Mouse (Mus musculus) splenic B cell, adult 2 months (primary cell): ENCODE measurements around the gene Herc6.

Experiments used
- DNase-seq: peaks from one replicate; pipeline ENCODE4 v3.0.0-alpha.2; 2011; ENCODE audit warnings: low read depth, low spot score
- H3K27me3 ChIP-seq: 2 replicates; pipeline ENCODE4 v1.6.1; 2012; ENCODE audit warnings: mild to moderate bottlenecking, low read length, moderate library complexity, mixed read lengths; ENCODE audit not compliant: control insufficient read depth, poor library complexity, insufficient read depth, severe bottlenecking
- H3K36me3 ChIP-seq: 2 replicates; pipeline ENCODE4 v1.6.1; 2012; ENCODE audit warnings: mild to moderate bottlenecking, low read length, moderate library complexity, mixed read lengths; ENCODE audit not compliant: control insufficient read depth, poor library complexity, insufficient read depth, severe bottlenecking

Gene Herc6

DNA sequence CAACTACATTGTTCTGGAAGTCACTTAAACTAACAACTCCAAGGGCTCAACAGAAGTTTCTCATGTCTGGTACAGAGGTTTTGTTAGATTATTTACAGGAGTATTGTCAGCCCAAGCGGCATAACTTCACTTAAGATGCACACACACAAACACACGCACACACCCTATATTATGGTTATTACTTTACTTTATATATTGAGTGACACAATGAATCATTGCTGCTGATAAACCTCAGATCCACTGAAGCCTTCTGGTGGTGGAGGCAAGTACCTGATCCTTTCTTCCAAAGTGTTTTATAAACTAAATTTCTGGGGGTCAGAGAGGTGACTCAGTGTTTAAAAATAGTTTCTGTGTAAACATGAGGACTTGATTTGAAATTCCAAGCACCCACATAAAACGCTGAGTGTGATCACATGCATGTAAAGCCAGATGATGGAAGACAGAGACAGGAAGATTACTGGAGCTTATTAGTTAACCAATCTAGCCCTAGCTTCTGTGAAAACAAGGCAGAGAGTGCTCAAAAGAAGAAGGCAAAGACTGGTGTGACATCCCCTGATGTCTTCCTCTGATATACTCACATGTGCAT lies 29.5 kb upstream of the Herc6 start:
- no peak for DNase-seq
- Histone ChIP-seq H3K36me3 (no peaks in the 10 kb centered on the region), H3K27me3 (no peaks in the 10 kb centered on the region)

GRCm38 (mm10) chr6:57557796-57558317 lies 22.9 kb upstream of the Herc6 start:
- no peak for DNase-seq
- Histone ChIP-seq H3K36me3 (no peaks in the 10 kb centered on the region), H3K27me3 (no peaks in the 10 kb centered on the region)

DNA sequence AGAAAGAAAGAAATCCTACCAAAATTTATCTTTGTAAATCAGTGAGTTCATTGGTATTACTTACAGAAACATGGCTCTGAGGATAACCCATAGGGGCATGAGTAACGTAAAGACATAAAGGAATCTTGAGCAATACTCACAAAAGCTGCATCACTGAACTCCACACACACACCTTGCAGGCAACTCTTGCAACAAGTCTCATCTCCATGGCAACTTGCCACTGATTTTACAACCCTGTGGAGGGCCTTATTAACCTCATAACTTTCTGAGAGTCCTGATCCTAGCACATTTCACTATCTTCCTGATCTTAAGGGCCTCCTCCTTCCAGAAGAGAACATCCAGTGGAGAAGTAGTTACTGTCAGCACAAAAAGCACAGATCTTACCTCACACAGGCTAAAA lies 17.3 kb upstream of the Herc6 start:
- DNase-seq, result no peak
- Histone ChIP-seq H3K27me3 (no peaks in the 10 kb centered on the region), H3K36me3 (no peaks in the 10 kb centered on the region)

DNA sequence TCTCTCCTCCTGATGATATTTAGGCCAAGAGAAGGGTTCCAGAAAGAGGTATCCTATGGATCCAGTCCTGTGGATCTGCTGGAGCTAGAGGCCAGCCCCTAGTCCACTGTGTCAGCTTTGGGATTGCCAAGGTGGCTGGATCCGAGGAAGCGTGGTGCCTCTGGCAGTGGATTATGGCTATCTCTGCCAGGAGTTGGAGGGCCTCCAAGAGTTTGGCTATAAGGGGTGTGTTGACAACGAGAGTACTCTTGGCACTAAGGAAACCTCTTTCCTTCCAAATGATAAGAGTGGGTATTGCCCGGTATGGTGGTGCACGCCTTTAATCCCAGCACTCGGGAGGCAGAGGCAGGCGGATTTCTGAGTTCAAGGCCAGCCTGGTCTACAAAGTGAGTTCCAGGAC lies 15.3 kb upstream of the Herc6 start:
- no peaks in the 10 kb centered on the region for H3K36me3 ChIP-seq
- H3K27me3 ChIP-seq, result no peaks in the 10 kb centered on the region
- no peak for DNase-seq

DNA sequence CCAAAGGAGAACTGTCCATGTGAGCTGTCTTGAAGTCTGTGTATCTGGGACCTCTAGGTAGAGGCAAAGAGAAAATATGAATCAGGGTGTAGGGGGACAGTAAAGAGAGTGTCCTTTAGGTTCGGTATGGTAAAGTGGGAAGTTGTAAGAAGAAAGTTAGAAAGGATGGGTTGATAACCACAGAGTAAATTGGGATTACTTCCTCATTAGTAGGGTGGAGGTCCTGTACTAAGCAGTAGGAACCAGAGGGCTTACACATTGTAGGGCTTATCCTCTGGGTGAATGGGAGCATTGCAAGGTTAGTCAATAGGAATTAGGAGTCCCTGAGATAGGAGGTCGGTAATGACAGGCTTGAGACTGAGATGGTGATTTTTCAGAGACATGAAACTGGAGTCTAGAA lies 13.2 kb upstream of the Herc6 start:
- no peaks in the 10 kb centered on the region for H3K27me3 ChIP-seq
- DNase-seq, result no peak
- no peaks in the 10 kb centered on the region for H3K36me3 ChIP-seq

DNA sequence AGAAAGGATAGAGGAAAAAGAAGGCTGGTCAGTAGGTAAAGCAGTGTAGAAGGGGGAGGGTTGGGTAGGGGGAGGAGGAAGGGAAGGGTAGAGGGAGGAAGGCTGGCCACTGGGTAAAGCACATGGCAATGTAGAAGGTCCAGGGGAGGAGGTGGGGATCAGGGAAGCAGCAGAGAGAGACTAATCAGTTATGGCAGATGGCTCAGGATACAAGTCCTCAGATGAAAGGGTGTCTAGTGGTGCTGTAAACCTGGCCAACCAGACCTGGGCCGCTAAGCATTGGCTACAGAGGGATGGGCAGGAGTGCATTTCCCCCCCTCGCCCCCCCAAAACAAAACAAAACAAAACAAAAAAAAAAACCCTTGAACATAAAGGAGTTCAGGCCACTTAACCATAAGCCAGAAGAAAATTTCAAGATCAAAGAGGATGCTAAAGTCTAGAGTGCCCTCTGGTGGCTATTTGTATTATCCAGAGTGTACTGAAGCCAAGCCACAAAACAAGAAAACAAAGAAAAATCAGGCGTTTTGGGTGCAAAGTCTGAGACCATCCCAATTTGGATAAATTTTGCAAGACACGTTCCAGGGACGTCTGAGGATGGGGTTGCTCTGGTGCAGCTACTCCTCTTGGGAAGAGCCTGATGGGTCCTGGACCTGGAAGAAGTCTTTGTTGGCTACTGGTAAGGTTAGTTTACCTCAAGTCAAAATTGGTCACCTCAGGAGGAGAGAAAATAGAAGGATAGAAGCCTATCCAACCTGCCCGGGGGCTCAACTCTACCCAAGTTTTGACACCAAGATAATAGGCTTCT lies 10.4 kb upstream of the Herc6 start:
- peak; percentile 79 for DNase-seq
- no peaks in the 10 kb centered on the region for H3K27me3 ChIP-seq
- H3K36me3 ChIP-seq, result no peaks in the 10 kb centered on the region

DNA sequence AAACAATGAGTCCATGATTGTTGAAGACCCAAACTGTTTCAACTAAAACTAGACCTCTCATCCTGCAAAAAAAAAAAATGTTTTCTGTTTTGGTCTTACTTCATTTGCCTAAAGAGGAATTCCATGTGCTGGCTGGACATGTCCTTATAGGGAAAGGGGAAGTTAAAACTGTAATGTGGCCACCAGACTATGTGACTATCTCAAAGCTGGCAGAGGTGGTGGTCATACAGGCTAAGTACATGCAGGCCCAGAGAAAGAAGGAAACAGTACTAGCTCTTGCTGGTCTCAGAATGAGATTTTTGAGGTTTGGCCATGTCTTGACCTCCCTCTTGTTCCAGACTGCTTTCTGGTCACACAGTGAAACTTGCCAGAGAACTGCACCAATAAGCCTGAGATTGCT lies 9.2 kb upstream of the Herc6 start:
- no peaks in the 10 kb centered on the region for H3K36me3 ChIP-seq
- no peaks in the 10 kb centered on the region for H3K27me3 ChIP-seq
- no peak for DNase-seq

DNA sequence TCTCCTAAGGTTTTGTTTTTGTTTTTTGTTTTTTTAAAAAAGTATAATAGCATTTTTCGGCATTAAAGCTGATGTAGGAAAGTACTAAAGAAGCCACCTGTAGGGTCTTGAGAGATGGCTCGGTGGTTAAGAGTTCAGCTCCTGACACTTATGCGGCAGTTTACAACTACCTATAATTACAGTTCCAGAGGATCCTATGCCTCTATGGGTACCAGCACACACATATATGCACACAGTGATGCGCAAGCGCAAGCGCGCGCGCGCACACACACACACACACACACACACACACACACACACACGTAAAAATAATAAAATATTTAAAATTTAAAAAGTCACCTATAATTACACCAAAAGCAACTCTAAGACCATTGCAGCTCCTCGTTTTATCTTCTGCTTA lies 795 bp downstream of the Herc6 start:
- DNase-seq, result peak; percentile 34
- Histone ChIP-seq H3K27me3 (no peaks in the 10 kb centered on the region), H3K36me3 (no peaks in the 10 kb centered on the region)

DNA sequence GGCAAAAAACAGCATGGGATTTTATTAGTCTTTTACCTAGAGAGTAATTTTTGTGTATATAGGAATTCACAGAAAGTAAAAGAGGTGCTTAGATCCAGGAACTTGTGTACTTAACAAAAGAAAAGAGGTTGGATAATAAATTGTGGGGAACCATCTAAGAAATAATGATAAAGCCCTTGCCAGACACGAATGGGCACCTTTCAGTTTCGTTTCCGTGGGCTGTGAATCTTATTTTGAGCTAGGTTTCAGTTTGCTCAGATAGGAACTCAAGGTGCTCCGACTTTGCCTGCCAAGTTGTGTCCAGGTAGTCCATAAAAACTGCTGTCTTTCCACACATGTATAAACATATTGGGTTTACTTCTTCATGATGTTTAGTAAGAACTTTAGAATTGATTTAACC lies 1.6 kb downstream of the Herc6 start:
- Histone ChIP-seq H3K27me3 (no peaks in the 10 kb centered on the region), H3K36me3 (peaks cover under 1% of the 10 kb centered on the region; the same call in 1 of the 2 replicates)
- peak; percentile 76 for DNase-seq

- DNase-seq, result no peak
These were observed 24.9 kb downstream of the Herc6 start for GRCm38 (mm10) chr6:57605546-57606307.

DNA sequence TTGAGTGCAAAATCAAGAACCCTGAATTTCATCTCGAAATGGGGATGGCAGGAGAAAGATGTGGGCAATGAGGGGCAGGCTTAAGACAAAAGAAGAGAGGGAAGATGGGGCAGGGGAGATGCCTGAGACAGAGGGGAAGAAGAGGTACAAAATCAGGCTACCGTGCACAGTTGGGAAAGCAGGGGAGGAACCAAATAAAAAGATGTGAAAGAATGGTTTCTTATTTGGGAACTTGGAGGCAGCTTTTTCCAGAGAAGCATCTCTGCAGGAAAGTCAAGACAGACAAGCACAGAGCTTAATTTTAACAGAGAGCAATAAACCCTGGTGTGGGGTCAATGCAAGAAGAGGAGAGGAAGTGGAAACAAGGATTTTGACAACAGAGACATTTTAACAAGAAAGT lies 27.2 kb downstream of the Herc6 start:
- no peak for DNase-seq
- Histone ChIP-seq H3K36me3 (peaks cover 8% of the 10 kb centered on the region; the same call in 1 of the 2 replicates), H3K27me3 (no peaks in the 10 kb centered on the region)

More at GRCm38 (mm10) chr6:57605546-57606307, 24.9 kb downstream of the Herc6 start:
- Histone ChIP-seq H3K36me3 (peaks cover 7% of the 10 kb centered on the region; the same call in 1 of the 2 replicates), H3K27me3 (no peaks in the 10 kb centered on the region)

DNA sequence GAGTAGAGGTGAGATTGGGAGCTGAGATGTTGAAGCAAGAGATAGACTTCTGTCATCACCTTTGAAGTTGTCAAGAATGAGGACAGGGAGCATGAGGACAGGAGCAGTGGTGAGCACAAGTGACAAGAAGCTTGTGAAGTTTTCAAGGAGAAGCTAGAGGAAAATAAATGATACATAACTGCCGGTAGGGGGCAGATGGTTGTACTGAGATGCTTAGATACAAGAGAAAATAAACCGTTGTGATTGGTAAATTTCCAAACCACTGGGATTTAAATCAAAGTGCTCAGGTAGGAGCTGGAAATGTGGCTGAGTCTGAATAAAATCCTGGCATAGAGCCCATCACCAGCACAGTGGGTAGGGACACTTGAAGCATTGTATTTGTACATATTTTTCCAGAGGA lies 28.8 kb downstream of the Herc6 start:
- Histone ChIP-seq H3K36me3 (peaks cover 6% of the 10 kb centered on the region; the same call in 1 of the 2 replicates), H3K27me3 (no peaks in the 10 kb centered on the region)
- peak; percentile 37 for DNase-seq

- Histone ChIP-seq H3K36me3 (peaks cover 10% of the 10 kb centered on the region; the same call in 1 of the 2 replicates), H3K27me3 (no peaks in the 10 kb centered on the region)
- DNase-seq, result no peak
These were observed 35.0 kb downstream of the Herc6 start for GRCm38 (mm10) chr6:57615788-57616187.

- H3K27me3 ChIP-seq, result no peaks in the 10 kb centered on the region
- no peak for DNase-seq
- no peaks in the 10 kb centered on the region for H3K36me3 ChIP-seq
These were observed 58.7 kb downstream of the Herc6 start for GRCm38 (mm10) chr6:57639531-57639930.

- Histone ChIP-seq H3K36me3 (no peaks in the 10 kb centered on the region), H3K27me3 (no peaks in the 10 kb centered on the region)
- DNase-seq, result peak; percentile 15
These were observed 61.0 kb downstream of the Herc6 start for GRCm38 (mm10) chr6:57641789-57642188.
